Mouse (Mus musculus) natural killer cell, adult 2 months (primary cell): ENCODE measurements at regions not wholly inside any gene's neighbourhood (a gene's known extent, or its start where the extent isn't known, plus 50 kb on each side); places are given as distances from the start of the nearest gene placed in this dataset.

Experiments used
- DNase-seq, 2 experiments: peaks; one replicate each; pipeline ENCODE4 v3.0.0; 2022; ENCODE audit warnings: low spot score in 2 of 2

DNA sequence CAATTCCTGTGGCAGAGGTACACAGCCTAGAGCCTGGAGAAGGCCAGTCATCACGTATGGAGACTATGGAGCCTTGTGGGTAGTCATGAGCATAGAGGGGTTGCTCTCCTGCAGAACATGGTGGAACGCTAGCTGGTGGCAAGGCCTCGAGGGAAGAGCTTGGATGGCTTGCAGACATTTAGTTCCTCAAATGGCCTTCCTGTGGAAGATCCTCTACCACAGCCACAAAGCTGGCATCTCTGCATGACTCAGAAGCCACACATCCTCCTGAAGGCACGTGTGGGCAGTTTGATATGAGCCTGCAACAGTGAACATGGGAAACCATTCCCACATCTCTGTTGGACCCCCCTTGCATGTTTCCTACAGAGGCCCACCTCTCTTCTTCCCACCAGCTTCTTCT is 547.9 kb upstream of the Lrrc6 start:
- DNase-seq = no peak

DNA sequence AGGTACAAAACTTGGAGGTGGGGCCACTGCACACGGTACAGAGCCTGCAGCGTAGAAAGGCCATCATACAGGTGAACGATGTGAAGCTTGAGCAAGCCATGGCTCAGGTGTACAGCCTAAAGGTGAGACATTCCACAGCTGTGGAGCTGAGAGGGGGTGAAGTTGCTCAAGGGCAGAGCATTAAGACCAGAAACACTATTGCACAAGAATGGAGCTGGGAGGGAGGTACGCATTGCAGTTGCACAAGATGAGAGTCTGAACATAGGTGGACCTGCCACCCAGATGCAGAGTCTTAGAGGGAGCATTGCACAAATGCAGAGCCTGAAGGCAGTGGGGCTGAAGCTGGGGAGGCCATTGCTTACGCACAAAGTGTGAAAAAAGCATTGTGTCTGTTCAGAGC is 547.4 kb upstream of the Lrrc6 start:
- DNase-seq = no peak

GRCm38 (mm10) chr15:67045920-67046804 is 545.5 kb upstream of the Lrrc6 start:
- DNase-seq = no peak

GRCm38 (mm10) chr15:67045329-67045728 is 544.6 kb upstream of the Lrrc6 start:
- no peak for DNase-seq

DNA sequence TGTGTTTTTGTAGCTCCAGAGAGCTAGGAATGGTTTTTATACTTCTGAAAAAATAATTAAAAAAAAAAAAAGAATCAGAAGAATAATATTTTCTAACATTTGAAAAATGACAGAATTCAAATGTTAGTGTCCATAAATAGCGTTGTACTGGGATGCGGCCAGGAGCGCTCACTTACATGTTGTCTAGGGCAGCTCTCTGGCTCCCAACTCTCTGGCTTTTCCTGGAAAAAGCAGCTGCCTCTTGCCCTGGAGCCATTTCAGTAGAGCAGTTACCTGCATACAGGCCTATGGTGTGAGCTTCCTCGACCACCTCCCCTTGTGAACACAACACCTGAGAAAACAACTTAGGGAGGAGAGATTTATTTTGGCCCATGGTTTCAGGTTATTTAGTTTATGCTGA is 544.1 kb upstream of the Lrrc6 start:
- no peak for DNase-seq

DNA sequence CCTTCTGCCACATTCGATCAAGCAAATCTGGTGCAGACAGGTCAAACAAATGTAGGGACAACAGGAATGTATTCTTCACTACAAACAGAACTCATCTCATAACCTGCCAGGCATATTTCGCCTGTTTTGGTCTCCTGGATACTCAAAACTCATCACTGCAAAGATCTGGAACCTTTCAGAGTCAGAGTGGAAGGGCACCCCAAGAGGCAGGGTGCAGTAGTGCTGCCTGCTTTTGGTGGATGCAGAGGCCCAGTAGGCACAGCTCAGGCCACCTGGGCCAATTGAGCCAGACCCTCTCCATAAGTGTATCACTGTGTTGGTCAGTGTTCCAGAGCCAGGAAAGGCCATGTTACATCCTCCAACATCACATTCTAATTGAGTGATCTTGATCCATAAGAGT is 541.4 kb upstream of the Lrrc6 start:
- peak; percentile 27 to 54 for DNase-seq

DNA sequence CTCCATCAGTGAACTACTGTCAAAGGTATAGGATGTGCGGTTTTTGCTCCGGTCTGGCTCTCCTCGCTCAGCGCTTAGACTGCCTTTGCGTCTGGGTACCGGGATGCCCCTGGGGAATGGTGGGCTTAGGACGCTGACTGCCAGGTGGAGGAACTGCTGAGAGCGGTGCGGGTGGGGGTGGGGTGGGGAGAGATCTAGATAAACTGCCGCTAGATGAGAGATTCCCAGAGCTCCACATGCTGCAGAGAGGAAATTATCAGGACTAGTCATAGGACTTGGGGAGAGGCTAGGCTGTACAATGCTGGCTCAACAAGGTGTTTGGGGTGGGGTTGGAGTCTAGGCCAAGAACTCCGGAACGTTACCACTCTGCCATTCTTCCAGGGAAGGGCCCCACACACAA is 539.5 kb upstream of the Lrrc6 start:
- DNase-seq = no peak

DNA sequence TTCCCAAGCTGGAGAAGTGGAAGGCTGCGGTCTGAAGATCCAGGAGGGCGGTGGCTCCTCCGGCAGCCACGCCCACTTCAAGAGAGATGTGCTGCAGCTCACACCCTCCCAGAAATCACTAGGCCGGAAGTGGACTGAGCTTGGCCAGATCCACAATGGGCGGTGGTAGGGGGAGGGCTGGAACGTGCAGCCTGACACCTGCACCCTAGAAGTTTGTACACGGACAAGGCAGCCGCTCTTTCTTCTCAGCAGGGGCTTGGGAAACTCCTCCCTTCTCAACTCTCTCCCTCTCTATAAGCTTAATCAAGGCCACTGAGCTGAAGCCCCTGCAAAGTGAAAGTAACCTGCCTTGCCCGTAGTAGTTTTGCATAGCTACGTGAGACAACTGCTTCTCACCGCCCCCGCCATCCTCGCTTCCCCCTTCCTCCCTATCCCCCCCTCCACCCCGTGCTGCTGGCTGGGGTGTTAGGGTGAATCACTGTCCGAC is 538.8 kb upstream of the Lrrc6 start:
- peak; percentile 69 to 82 for DNase-seq

DNA sequence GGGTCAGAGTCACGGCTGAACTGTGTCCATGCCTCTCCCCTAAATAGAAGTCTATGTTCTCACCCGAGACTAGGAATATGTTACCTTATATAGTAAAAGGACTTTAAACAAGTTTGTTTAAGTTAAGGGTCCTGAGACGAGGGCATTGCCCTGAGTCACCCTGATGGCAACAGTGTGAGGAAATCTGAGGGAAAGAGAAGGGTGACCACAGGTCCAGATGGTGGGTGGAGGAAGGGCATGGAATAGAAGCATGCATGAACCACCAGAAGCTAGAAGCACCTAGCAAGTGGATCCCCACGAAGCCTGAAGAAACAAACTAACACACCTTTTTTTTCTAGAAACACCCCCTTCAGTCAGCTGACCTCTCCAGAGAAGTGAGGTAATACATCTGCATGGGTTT is 536.9 kb upstream of the Lrrc6 start:
- no peak for DNase-seq

DNA sequence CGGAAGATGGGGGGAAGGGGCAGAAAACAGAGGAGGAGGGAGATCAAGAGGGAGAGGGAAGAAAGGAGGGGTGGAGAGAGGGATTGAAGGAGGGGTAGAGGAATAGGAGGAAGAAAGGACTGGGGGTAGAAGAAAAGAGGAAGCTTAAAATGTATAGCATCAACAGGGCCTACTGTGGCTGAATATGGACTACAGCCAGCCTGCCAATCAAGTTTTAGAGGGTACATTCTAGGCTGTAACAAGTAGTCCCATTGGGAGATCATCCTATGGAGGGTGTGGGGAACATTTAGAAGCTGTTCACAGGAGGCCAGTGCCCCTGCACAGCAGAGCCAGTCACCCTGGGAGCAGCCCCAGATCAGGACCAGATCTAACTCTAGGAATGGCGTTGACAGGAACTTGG is 535.6 kb upstream of the Lrrc6 start:
- no peak for DNase-seq

DNA sequence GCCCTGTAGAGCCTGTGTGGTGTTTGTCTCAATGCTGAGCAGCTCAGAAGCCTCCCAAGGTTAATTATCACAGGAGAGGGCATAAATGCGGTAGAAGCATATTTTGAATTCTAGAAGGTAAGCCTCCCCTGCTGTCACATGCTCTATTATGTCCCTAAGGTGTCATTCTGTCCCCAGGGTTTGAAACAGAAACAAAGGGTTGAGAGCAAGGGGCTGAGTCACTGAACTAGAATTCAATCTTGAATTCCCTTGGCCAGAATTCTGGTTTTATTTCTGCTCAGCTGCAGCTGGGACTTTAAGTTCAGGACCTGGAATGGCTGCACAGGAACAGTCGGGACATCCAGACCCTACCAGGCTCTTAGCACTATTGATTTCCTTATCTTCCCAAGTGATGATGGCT is 533.2 kb upstream of the Lrrc6 start:
- no peak for DNase-seq

- no peak for DNase-seq
Observed at GRCm38 (mm10) chr15:67031866-67032526, 531.3 kb upstream of the Lrrc6 start.

GRCm38 (mm10) chr15:67030975-67031374 is 530.3 kb upstream of the Lrrc6 start:
- no peak for DNase-seq

DNA sequence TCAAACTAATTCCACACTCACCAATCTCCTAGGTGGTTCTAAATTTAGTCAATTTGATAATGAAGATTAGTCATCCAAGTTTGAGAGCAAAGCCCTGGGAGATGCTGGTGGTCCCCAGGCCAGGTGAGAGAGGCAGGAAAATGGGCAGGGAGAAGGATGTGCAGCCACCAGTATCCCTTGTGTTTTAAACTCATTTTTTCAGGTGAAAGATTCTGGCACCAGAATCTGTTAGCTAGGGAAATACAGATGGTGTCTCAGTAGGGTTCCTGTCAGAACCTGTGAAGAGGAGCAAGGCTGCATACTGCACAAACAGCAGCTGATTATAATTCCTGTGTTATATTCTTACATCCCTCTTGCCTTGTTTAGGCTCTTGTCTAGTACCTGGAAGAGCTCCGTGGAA is 527.5 kb upstream of the Lrrc6 start:
- DNase-seq = no peak

DNA sequence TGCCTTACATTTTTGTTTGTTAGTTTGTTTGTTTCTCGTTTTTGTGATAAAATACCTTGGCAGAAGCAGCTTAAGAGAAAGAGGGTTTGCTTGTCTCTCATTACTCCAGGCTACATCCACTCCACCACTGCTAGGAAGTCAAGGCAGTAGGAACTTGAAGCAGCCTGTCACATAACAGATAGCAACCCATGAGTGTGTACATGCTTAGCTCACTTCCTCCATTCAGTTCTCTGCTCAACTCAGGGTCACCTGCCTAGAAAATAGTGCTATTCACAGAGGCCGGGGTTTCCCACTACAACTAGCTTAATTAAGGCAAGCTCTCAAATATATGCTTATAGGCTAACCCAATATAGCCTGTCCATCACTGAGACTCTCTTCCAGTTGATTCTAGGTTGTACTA is 527.0 kb upstream of the Lrrc6 start:
- no peak for DNase-seq

- no peak for DNase-seq
Observed at GRCm38 (mm10) chr15:67025746-67026145, 525.0 kb upstream of the Lrrc6 start.

GRCm38 (mm10) chr15:67024386-67024785 is 523.7 kb upstream of the Lrrc6 start:
- no peak for DNase-seq

DNA sequence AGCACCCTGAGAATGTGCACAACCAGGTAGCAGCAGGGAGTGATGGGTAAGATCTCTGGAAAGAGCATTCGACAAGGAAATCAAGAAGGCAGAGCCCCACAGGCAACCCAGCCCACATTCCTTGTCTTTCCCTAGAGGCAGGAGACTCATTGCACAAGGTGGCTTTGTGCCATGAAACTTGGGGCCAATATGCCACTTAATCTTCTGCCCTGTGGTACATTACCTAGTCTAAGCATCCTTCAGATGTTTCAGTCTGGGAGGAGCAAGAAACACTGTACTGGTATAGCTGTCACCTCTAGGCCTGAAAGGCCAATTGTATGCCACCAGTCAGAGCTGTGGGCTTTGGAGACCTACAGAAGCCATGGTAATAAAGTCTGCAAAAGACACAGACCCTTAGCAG is 522.4 kb upstream of the Lrrc6 start:
- no peak for DNase-seq

- DNase-seq = no peak
Observed at GRCm38 (mm10) chr15:67021391-67021790, 520.7 kb upstream of the Lrrc6 start.

GRCm38 (mm10) chr15:67019891-67020290 is 519.2 kb upstream of the Lrrc6 start:
- DNase-seq = no peak

DNA sequence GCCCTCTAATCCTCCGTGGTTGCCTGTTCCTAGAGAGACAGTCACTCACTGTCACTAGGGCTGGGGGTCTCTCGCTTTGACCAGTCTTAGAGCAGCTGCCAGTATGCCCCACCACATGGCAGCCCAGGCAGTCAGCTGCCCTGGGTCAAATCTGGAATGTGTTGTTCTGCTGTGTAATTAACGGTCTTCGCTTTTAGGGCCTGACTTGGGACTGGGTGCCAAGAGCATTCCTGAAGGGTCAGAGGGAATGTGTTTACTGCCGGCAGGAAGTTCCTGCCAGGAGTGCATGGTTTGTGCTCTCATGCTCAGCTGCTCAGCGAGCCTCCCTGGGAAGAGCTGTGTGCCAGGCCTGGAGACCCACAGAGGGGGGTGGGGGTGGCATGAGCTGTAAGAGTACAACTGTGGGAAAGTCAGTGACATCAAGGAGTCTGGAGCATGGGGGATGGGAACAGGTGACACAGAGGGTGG is 518.5 kb upstream of the Lrrc6 start:
- no peak for DNase-seq
